Mouse (Mus musculus): ENCODE data around the gene Tbx4. TPM values are rescaled to one million over a fixed set of nuclear protein-coding genes. Genes with fewer than 3 reads are reported as not detected.

Tbx4 gene
- polyA plus RNA-seq, 1 experiment from 2014 or later, result 0.20 TPM

- Histone ChIP-seq H3K27me3 (peaks cover 11% of the 10 kb centered on the region), H3K9me3 (no peaks in the 10 kb centered on the region), H3K4me1 (replicated peaks) (peaks cover 32% of the 10 kb centered on the region), H3K4me2 (replicated peaks) (peak overlapping the region; percentile 23; the same call in 1 of the 2 replicates), H3K9ac (replicated peaks) (no peak overlapping the region), H3K27ac (peak overlapping the region; percentile 52; the same call in 1 of the 2 replicates), H3K4me3 (replicated peaks) (no peak overlapping the region), H3K36me3 (no peaks in the 10 kb centered on the region)
- 0 out of 2 replicates have a peak, but pooled peaks have one; percentile 24 for ATAC-seq
- 35% methylated on average over 10 of the region's 10 CpGs for WGBS
These were observed 32.2 kb downstream of the Tbx4 start for GRCm38 (mm10) chr11:85918388-85918940.

DNA sequence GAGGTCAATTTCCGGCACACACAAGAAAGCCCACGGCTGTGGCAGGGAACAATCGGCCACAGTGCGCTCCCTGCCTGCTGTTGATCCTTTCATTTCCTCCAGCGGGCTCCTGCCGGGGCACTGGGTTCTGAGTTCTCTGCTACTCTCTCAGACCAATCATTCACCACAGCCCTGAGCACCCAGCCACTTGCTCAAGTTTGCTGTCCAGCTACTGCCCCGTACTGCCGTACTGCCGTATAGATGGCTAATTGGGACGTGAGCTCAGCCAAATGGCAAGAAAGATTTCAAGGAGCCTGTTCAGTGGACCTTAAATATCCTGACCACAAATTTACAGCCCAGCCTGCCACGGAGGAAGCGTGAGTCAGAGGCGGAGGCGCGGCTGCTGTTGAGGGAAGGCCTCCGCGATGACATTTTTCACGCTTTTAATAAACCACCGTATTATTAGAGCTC is 39.1 kb downstream of the Tbx4 start:
- peaks cover 57% of the 10 kb centered on the region for H3K27me3 ChIP-seq
- H3K9me3 ChIP-seq, result no peaks in the 10 kb centered on the region
- no peak overlapping the region; the same call in 1 of the 2 replicates for H3K9ac ChIP-seq (replicated peaks)
- H3K4me3 ChIP-seq (replicated peaks), result peak overlapping the region; percentile 23
- H3K27ac ChIP-seq, result no peak overlapping the region; the same call in 1 of the 2 replicates
- H3K36me3 ChIP-seq, result no peaks in the 10 kb centered on the region
- H3K4me2 ChIP-seq (replicated peaks), result peak overlapping the region; percentile 46
- 9% methylated on average over 19 of the region's 19 CpGs for WGBS
- no peak; the same call in 1 of the 2 replicates for ATAC-seq
- peaks cover 16% of the 10 kb centered on the region for H3K4me1 ChIP-seq (replicated peaks)

DNA sequence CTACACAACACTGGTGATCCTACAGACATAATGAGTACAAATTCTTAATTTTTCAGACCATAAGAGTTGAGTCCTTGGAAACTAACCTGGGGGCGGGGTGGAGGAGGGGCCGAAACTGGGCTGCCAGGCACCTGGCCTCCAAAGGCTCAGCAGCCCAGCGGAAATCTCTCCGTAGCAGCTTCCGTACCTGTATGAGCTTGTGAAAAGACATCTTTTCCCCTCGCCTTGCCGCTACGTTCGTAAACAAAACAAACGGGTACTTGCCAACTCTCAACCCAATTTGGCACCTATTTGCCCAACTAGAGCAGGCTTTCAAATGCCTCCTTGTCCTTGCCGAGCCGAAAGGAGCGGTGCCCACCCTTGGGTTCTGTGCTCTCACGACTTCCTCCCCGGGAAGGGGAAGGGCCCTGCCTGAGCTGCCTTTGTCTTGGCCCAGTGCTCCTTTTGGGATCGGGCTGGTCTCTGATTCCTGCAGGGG is 40.1 kb downstream of the Tbx4 start:
- ATAC-seq, result no peak
- Histone ChIP-seq H3K4me1 (replicated peaks) (peaks cover 16% of the 10 kb centered on the region), H3K27me3 (peaks cover 57% of the 10 kb centered on the region)

GRCm38 (mm10) chr11:85928106-85928505 is 41.9 kb downstream of the Tbx4 start:
- Histone ChIP-seq H3K4me1 (replicated peaks) (peaks cover 16% of the 10 kb centered on the region), H3K36me3 (no peaks in the 10 kb centered on the region), H3K27ac (no peak overlapping the region), H3K9ac (replicated peaks) (no peak overlapping the region), H3K4me2 (replicated peaks) (no peak overlapping the region), H3K9me3 (no peaks in the 10 kb centered on the region), H3K27me3 (peaks cover 50% of the 10 kb centered on the region), H3K4me3 (replicated peaks) (no peak overlapping the region)
- ATAC-seq, result no peak
- WGBS, result 80% methylated on average over 4 of the region's 4 CpGs

More for the DNA sequence above, 40.1 kb downstream of the Tbx4 start:
- Histone ChIP-seq H3K4me2 (replicated peaks) (peak overlapping the region; percentile 36), H3K36me3 (no peaks in the 10 kb centered on the region), H3K9me3 (no peaks in the 10 kb centered on the region), H3K9ac (replicated peaks) (no peak overlapping the region), H3K27ac (no peak overlapping the region), H3K4me3 (replicated peaks) (0 out of 2 replicates have a peak overlapping the region, but pooled peaks have one; percentile 11)
- whole genome bisulfite sequencing, result 5% methylated on average over 16 of the region's 16 CpGs

GRCm38 (mm10) chr11:85929651-85930050 is 43.4 kb downstream of the Tbx4 start:
- WGBS, result 89% methylated on average over 6 of the region's 6 CpGs
- Histone ChIP-seq H3K4me2 (replicated peaks) (no peak overlapping the region), H3K4me1 (replicated peaks) (peaks cover 16% of the 10 kb centered on the region), H3K9ac (replicated peaks) (no peak overlapping the region), H3K36me3 (no peaks in the 10 kb centered on the region), H3K9me3 (no peaks in the 10 kb centered on the region), H3K27me3 (peaks cover 37% of the 10 kb centered on the region), H3K27ac (no peak overlapping the region), H3K4me3 (replicated peaks) (no peak overlapping the region)
- no peak for ATAC-seq

DNA sequence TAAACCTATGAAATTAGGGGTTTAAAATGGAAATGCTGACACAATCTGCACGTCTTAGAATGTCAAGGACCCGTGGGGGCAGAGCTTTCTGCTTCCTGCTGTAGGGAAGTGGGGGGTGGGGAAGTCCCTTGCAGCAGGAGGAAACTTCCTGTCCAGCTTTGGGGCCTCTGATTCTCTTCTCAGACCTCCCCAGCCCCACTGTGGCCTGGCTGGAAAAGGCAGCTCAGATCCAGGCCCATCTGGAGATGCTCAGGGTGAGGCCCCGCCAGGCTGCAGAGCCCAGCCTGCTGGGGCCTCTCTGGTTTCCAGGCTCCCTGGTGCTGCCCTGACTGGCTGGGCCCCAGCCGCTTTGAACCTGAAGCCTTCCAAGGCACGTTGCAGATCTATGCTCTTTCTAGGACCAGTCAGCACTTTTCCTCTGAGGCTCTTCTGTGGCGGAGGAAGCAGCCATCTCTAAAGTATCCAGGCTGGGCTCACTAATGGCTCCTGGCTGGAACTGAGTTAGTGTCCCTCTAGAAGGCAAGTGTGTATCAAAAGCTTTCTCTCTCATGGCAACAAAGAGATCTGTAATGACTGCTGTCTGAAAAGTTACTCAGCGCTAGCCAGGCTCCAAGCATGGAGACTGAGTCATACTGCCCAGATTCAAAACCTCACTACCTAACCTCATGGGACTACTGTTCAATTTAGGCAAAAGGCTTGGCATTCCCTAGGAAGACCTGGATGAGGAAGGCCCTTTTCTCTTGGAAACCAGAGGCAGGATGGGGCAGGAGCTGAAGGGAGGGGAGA is 55.8 kb downstream of the Tbx4 start:
- Histone ChIP-seq H3K4me1 (replicated peaks) (no peaks in the 10 kb centered on the region; the same call in 1 of the 2 replicates), H3K9ac (replicated peaks) (no peak overlapping the region), H3K4me2 (replicated peaks) (no peak overlapping the region), H3K36me3 (no peaks in the 10 kb centered on the region), H3K9me3 (no peaks in the 10 kb centered on the region), H3K27ac (no peak overlapping the region), H3K27me3 (0 out of 2 replicates have a peak, but pooled peaks cover 3% of the 10 kb centered on the region), H3K4me3 (replicated peaks) (no peak overlapping the region)
- no peak for ATAC-seq
- WGBS, result 53% methylated on average over 7 of the region's 7 CpGs

DNA sequence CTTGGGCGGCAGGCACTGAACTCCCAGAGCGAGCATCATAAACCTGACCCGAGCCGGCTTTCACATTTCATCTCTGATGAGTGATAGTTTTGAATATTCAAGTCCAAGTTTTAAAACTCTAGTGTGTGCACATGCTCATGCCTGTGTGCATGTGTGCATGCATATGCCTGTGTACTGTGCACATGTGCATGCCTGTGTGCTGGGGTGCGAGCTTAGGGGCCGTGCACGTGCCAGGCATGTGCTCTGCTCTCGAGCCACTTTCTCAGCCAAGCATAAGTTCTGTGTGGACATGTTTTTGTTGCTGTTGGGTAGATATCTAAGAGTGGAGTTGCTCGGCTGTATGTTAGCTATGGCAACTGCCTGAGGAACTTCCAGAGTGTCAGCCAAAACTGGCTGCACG is 62.5 kb downstream of the Tbx4 start:
- H3K27me3 ChIP-seq, result no peaks in the 10 kb centered on the region
- H3K9me3 ChIP-seq, result no peaks in the 10 kb centered on the region
- ATAC-seq, result no peak
- H3K36me3 ChIP-seq, result no peaks in the 10 kb centered on the region
- H3K4me2 ChIP-seq (replicated peaks), result no peak overlapping the region
- H3K4me1 ChIP-seq (replicated peaks), result no peaks in the 10 kb centered on the region
- WGBS, result 91% methylated on average over 10 of the region's 10 CpGs
- no peak overlapping the region for H3K4me3 ChIP-seq (replicated peaks)
- H3K9ac ChIP-seq (replicated peaks), result no peak overlapping the region
- H3K27ac ChIP-seq, result no peak overlapping the region

DNA sequence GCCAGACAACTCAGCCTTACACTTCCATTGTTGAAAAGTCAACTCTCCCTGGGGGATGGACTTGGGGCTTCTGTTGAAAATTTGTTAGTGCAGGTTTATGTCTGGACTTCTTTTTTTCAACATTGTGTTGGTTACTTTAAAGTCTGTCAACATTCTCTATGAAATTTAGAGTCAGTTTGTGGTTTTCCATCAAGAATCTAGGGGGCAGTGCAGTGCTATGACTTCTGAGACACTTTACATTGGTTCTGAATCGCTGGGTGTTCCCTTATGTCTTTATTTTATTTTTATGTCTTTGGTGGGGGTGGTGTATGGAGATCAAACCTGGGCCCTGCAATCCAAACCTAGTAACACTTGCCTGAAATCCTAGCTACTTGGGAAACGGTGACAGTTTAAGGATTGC is 63.5 kb downstream of the Tbx4 start:
- no peak for ATAC-seq
- Histone ChIP-seq H3K9ac (replicated peaks) (no peak overlapping the region), H3K9me3 (no peaks in the 10 kb centered on the region), H3K27me3 (no peaks in the 10 kb centered on the region), H3K27ac (no peak overlapping the region), H3K4me2 (replicated peaks) (no peak overlapping the region), H3K4me3 (replicated peaks) (no peak overlapping the region), H3K36me3 (no peaks in the 10 kb centered on the region), H3K4me1 (replicated peaks) (no peaks in the 10 kb centered on the region)
- 90% methylated on average over 2 of the region's 2 CpGs for WGBS

DNA sequence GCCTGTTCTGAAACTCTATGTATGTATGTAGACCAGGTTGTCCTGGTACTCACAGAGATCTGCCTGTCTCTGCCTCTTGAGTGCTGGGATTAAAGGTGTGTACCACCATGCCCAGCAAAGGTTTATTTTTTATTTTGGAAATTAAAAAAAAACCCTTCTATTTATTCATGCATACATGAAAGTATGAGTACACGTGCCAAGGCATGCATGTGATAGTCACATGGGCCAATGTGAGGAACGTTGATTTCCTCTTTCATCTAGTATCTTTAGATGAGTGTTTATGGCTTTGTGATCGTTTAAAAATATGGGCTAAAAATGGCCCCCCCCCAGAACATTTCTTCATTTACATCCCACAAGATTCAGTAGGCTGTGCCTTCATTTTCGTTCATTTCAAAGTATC is 66.3 kb downstream of the Tbx4 start:
- no peaks in the 10 kb centered on the region for H3K4me1 ChIP-seq (replicated peaks)
- WGBS, result 92% methylated on average over 4 of the region's 4 CpGs
- H3K4me3 ChIP-seq (replicated peaks), result no peak overlapping the region
- H3K9ac ChIP-seq (replicated peaks), result no peak overlapping the region
- H3K27me3 ChIP-seq, result 0 out of 2 replicates have a peak, but pooled peaks cover 5% of the 10 kb centered on the region
- no peak for ATAC-seq
- H3K4me2 ChIP-seq (replicated peaks), result no peak overlapping the region
- H3K9me3 ChIP-seq, result no peaks in the 10 kb centered on the region
- H3K27ac ChIP-seq, result no peak overlapping the region
- no peaks in the 10 kb centered on the region for H3K36me3 ChIP-seq

DNA sequence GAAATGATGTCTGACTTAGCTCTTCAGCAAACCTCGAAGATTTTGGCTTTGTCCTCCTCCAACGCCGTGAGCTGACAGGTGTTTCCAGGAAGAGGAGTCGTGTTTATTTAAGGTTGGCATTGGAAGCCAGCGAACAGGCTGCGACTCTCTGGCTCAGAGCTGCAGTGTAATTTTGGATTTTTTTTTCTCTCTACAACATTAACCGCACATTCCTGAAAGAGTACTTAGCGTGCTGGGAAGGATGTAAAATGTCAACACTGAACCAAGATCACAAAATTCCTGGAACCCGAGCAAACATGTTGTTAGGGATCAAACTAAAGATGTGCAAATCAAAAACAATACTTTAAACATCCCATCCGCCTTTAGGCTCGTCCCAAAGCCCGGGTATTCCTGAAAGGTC is 69.4 kb downstream of the Tbx4 start:
- H3K4me3 ChIP-seq (replicated peaks), result no peak overlapping the region
- no peak overlapping the region for H3K9ac ChIP-seq (replicated peaks)
- H3K27ac ChIP-seq, result no peak overlapping the region
- no peaks in the 10 kb centered on the region for H3K9me3 ChIP-seq
- H3K27me3 ChIP-seq, result 0 out of 2 replicates have a peak, but pooled peaks cover 5% of the 10 kb centered on the region
- 86% methylated on average over 12 of the region's 12 CpGs for WGBS
- no peaks in the 10 kb centered on the region for H3K4me1 ChIP-seq (replicated peaks)
- no peak overlapping the region for H3K4me2 ChIP-seq (replicated peaks)
- H3K36me3 ChIP-seq, result no peaks in the 10 kb centered on the region
- ATAC-seq, result no peak

DNA sequence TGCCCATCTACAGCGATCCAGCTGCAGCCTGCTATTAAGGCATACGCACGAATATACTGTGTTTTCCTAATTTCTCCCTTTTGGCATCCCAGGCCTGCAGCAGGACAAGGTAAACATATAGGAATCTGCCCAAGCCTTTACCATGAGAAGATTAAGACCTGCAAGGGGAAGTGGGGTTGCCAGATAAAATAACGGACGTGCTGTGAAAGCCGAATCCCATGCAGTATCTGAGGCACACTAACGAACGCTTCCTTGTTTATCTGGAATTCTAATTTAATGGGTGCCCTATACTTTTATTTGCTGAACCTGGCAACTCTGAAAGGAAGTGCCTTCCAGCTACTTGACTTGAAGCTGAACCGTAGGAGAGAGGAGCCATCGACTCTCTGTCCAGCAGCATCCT is 70.2 kb downstream of the Tbx4 start:
- Histone ChIP-seq H3K27ac (no peak overlapping the region), H3K27me3 (0 out of 2 replicates have a peak, but pooled peaks cover 5% of the 10 kb centered on the region), H3K4me1 (replicated peaks) (no peaks in the 10 kb centered on the region), H3K9ac (replicated peaks) (no peak overlapping the region), H3K9me3 (no peaks in the 10 kb centered on the region), H3K4me3 (replicated peaks) (no peak overlapping the region), H3K36me3 (no peaks in the 10 kb centered on the region), H3K4me2 (replicated peaks) (no peak overlapping the region)
- 91% methylated on average over 10 of the region's 10 CpGs for WGBS
- no peak for ATAC-seq
